Mouse (Mus musculus) mouse trophoblast stem cell (cell line): ENCODE data around the gene Ginm1.
"Not testable (repeated sequence)": the region's sequence is repeated elsewhere in the genome, so short reads cannot be mapped to it uniquely, and the experiment has no call there.

Experiments used
- in situ Hi-C, 2 experiments: fragments of 300-500 bp; cut with MseI, MboI; formaldehyde crosslinking; loops; 2 replicates in 1 of 2; 3 replicates in 1 of 2; pipeline ENCODE4 v1.15.1; 2025

The Ginm1 gene

GRCm38 (mm10) chr10:7809937-7810336, 17.3 kb upstream of the Ginm1 start:
- in situ Hi-C loops, result no loop called here

- in situ Hi-C loops, result no loop called here
Observed at GRCm38 (mm10) chr10:7802519-7803140, 10.0 kb upstream of the Ginm1 start.

GRCm38 (mm10) chr10:7801258-7801657, 8.6 kb upstream of the Ginm1 start:
- in situ Hi-C loops, result no loop called here

GRCm38 (mm10) chr10:7792254-7792750, 322 bp downstream of the Ginm1 start:
- in situ Hi-C loops, result no loop called here

- in situ Hi-C loops, result no loop called here
Observed at GRCm38 (mm10) chr10:7787319-7787718, 5.3 kb downstream of the Ginm1 start.

GRCm38 (mm10) chr10:7781214-7781613, 11.4 kb downstream of the Ginm1 start:
- in situ Hi-C loops, result no loop called here

GRCm38 (mm10) chr10:7780238-7781176, 12.1 kb downstream of the Ginm1 start:
- in situ Hi-C loops, result no loop called here

- in situ Hi-C loops, result no loop called here
Observed at GRCm38 (mm10) chr10:7779751-7780237, 12.8 kb downstream of the Ginm1 start.

GRCm38 (mm10) chr10:7778361-7778760, 14.3 kb downstream of the Ginm1 start:
- in situ Hi-C loops, result no loop called here

GRCm38 (mm10) chr10:7775421-7775820, 17.2 kb downstream of the Ginm1 start:
- in situ Hi-C loops, result no loop called here

GRCm38 (mm10) chr10:7772769-7773168, 19.9 kb downstream of the Ginm1 start:
- in situ Hi-C loops, result no loop called here

GRCm38 (mm10) chr10:7772346-7772745, 20.3 kb downstream of the Ginm1 start:
- in situ Hi-C loops, result no loop called here

GRCm38 (mm10) chr10:7757544-7757943, 35.1 kb downstream of the Ginm1 start:
- in situ Hi-C loops, result no loop called here

GRCm38 (mm10) chr10:7748752-7749151, 43.9 kb downstream of the Ginm1 start:
- in situ Hi-C loops, result no loop called here

- in situ Hi-C loops, result not testable (repeated sequence)
Observed at GRCm38 (mm10) chr10:7745528-7745927, 47.1 kb downstream of the Ginm1 start.

- in situ Hi-C loops, result no loop called here
Observed at GRCm38 (mm10) chr10:7737914-7738313, 54.7 kb downstream of the Ginm1 start.

- in situ Hi-C loops, result no loop called here
Observed at GRCm38 (mm10) chr10:7737122-7737521, 55.5 kb downstream of the Ginm1 start.

- in situ Hi-C loops, result no loop called here
Observed at GRCm38 (mm10) chr10:7731582-7731981, 61.0 kb downstream of the Ginm1 start.

GRCm38 (mm10) chr10:7727011-7727410, 65.6 kb downstream of the Ginm1 start:
- in situ Hi-C loops, result no loop called here

GRCm38 (mm10) chr10:7726501-7726812, 66.2 kb downstream of the Ginm1 start:
- in situ Hi-C loops, result no loop called here

GRCm38 (mm10) chr10:7725751-7726500, 66.7 kb downstream of the Ginm1 start, which contains the start of gene Katna1:
Katna1 (plus strand) TSS chr10:7726000.
- in situ Hi-C loops, result no loop called here
